Mouse (Mus musculus) ES-E14 (cell line): ENCODE data around the gene Sf3b5.

Source experiments
- CHD2 ChIP-seq: IDR thresholded peaks from 2 replicates; pipeline ENCODE4 v1.6.1; 2014; ENCODE audit warnings: mild to moderate bottlenecking, low read depth, low read length, inconsistent platforms
- HCFC1 ChIP-seq: IDR thresholded peaks from 2 replicates; pipeline ENCODE4 v1.6.1; 2012; ENCODE audit warnings: low read length, inconsistent platforms, borderline replicate concordance; ENCODE audit not compliant: insufficient read depth
- MAFK ChIP-seq: IDR thresholded peaks from 2 replicates; pipeline ENCODE4 v1.6.1; 2014; ENCODE audit warnings: mild to moderate bottlenecking, low read depth, low read length, inconsistent platforms; ENCODE audit not compliant: insufficient read depth
- ZC3H11A ChIP-seq: IDR thresholded peaks from 2 replicates; pipeline ENCODE4 v1.6.1; 2012; ENCODE audit warnings: low read depth, mild to moderate bottlenecking, inconsistent platforms, low read length, borderline replicate concordance
- ZNF384 ChIP-seq: IDR thresholded peaks from 2 replicates; pipeline ENCODE4 v1.6.1; 2012; ENCODE audit warnings: low read depth, low read length, inconsistent platforms

GRCm38 (mm10) chr10:12955831-12956230 lies 49.3 kb upstream of the Sf3b5 start:
- TF ChIP-seq ZNF384: no peak
- TF ChIP-seq MAFK: no peak
- no peak for TF ChIP-seq HCFC1
- no peak for TF ChIP-seq CHD2
- TF ChIP-seq ZC3H11A: no peak
